Mouse (Mus musculus) olfactory bulb, adult 2 months (tissue): ENCODE measurements around the gene Nol8. TPM values are rescaled to one million over a fixed set of nuclear protein-coding genes. Genes with fewer than 3 reads are reported as not detected.

ENCODE experiments used
- H3K27ac ChIP-seq: fragments of 200-500 bp; 2 replicates; pipeline ENCODE4 v1.5.1; 2012; ENCODE audit warnings: low read depth, low read length; ENCODE audit not compliant: insufficient read depth
- H3K4me1 ChIP-seq: fragments of 200-500 bp; 2 replicates; pipeline ENCODE4 v1.6.1; 2012; ENCODE audit warnings: low read length; ENCODE audit not compliant: control insufficient read depth, insufficient read depth
- H3K4me3 ChIP-seq: fragments of 200-500 bp; 2 replicates; pipeline ENCODE4 v1.5.1; 2012; ENCODE audit warnings: mild to moderate bottlenecking, low read depth, low read length, moderate library complexity; ENCODE audit not compliant: insufficient read depth
- CTCF ChIP-seq: fragments of 200-500 bp; IDR thresholded peaks from 2 replicates; pipeline ENCODE4 v1.5.1; 2012; ENCODE audit warnings: low read depth, mild to moderate bottlenecking, low read length, moderate library complexity; ENCODE audit not compliant: insufficient read depth
- POLR2A ChIP-seq: fragments of 200-500 bp; IDR thresholded peaks from 2 replicates; pipeline ENCODE4 v1.6.1; 2012; ENCODE audit warnings: mild to moderate bottlenecking, low read depth, low read length, moderate library complexity; ENCODE audit not compliant: insufficient read depth
- WGBS: fragments of 180-500 bp; shearing (Covaris S2); methylation state at CpG from one replicate; pipeline ENCODE4 v1.1.7; 2018; 5-methylcytosine and 5-hydroxymethylcytosine counted together
- polyA plus RNA-seq: library from polyadenylated mRNA; stranded (reverse); fragments of >200 nt; gene quantifications from 2 replicates; pipeline ENCODE4 v1.2.4, GENCODE M21; 2012; ENCODE audit warnings: low replicate concordance; ENCODE audit not compliant: missing spikeins, insufficient read depth, insufficient read length

Gene Nol8
- polyA plus RNA-seq, 1 experiment = not detected

DNA sequence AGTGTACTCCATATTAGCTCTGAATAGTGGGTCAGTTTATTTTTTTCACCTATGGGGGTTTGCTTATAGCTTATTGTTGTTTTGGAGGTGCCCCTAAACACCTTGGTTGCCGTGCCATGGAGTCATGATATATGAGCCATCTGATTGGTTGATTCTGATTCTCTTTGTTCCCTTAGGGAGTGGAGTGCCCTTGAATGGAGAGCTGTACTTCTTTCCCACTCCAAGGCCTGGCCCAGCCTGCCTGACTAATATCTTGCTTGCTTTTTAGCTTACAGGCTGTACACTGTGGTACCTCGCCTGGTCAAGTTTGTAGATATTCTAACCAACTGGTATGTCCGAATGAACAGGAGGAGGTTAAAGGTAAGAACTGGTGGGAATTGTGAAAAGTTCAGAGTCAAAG is 66.4 kb downstream of the Nol8 start:
- TF ChIP-seq POLR2A (no peak), CTCF (no peak)
- Histone ChIP-seq H3K4me1 (no peaks in the 10 kb centered on the region), H3K4me3 (no peak overlapping the region), H3K27ac (no peak overlapping the region)
- 94% methylated on average over 3 of the region's 3 CpGs for WGBS

Other genes starting within 250 kb of the Nol8 start
- not detected in 2 replicates for gene Ippk, start 231.8 kb upstream of the Nol8 start, polyA plus RNA-seq
- not detected in 2 replicates for gene Tes3-ps, start 159.8 kb upstream of the Nol8 start, polyA plus RNA-seq
- not detected in 2 replicates for gene Ecm2, start 148.3 kb upstream of the Nol8 start, polyA plus RNA-seq
- gene Aspn, start 108.6 kb upstream of the Nol8 start, polyA plus RNA-seq = not detected in 2 replicates
- gene Omd, start 70.6 kb upstream of the Nol8 start, polyA plus RNA-seq = not detected in 2 replicates
- gene Ogn, start 45.0 kb upstream of the Nol8 start, polyA plus RNA-seq = not detected in 2 replicates
- gene Cenpp, start 293 bp upstream of the Nol8 start, polyA plus RNA-seq = not detected in 2 replicates
- not detected in 2 replicates for gene Iars, start 29.0 kb downstream of the Nol8 start, polyA plus RNA-seq
- gene Gm30302, start 145.9 kb downstream of the Nol8 start, polyA plus RNA-seq = not detected in 2 replicates